Mouse (Mus musculus) heart, embryonic 16.5 days (tissue): ENCODE measurements around the gene Susd6. TPM values are rescaled to one million over a fixed set of nuclear protein-coding genes. Genes with fewer than 3 reads are reported as not detected.

Source experiments
- ATAC-seq: fragments of 200-750 bp; cut with Nextera tagmentation; replicated peaks from 2 replicates; pipeline ENCODE4 v1.8.0; 2017; ENCODE audit warnings: moderate number of reproducible peaks; ENCODE audit not compliant: insufficient read depth, low FRiP score; ENCODE audit errors: extremely low read depth
- H3K27ac ChIP-seq: fragments of 300-500 bp; sonication (generic); 2 replicates; pipeline ENCODE4 v1.5.1; 2014; ENCODE audit warnings: mild to moderate bottlenecking, low read length, control low read depth, moderate library complexity
- H3K27me3 ChIP-seq: fragments of 300-500 bp; sonication (generic); 2 replicates; pipeline ENCODE4 v1.6.1; 2014; ENCODE audit warnings: low read length, mixed read lengths; ENCODE audit not compliant: control insufficient read depth, insufficient read depth
- H3K36me3 ChIP-seq: fragments of 300-500 bp; sonication (generic); 2 replicates; pipeline ENCODE4 v1.6.1; 2014; ENCODE audit not compliant: control insufficient read depth, insufficient read depth
- H3K4me1 ChIP-seq: fragments of 300-500 bp; sonication (generic); 2 replicates; pipeline ENCODE4 v1.6.1; 2014; ENCODE audit warnings: low read length, mixed read lengths; ENCODE audit not compliant: control insufficient read depth, insufficient read depth
- H3K4me2 ChIP-seq: fragments of 300-500 bp; sonication (generic); 2 replicates; pipeline ENCODE4 v1.6.1; 2014; ENCODE audit warnings: low read depth, mild to moderate bottlenecking, control low read depth, low read length
- H3K4me3 ChIP-seq: fragments of 300-500 bp; sonication (generic); 2 replicates; pipeline ENCODE4 v1.5.1; 2014; ENCODE audit warnings: mild to moderate bottlenecking, control low read depth, low read length
- H3K9ac ChIP-seq: fragments of 300-500 bp; sonication (generic); 2 replicates; pipeline ENCODE4 v1.6.1; 2014; ENCODE audit warnings: low read length, control low read depth
- H3K9me3 ChIP-seq: fragments of 300-500 bp; sonication (generic); replicated peaks from 2 replicates; pipeline ENCODE4 v1.6.1; 2016; ENCODE audit warnings: low read length; ENCODE audit not compliant: control insufficient read depth
- WGBS: fragments of 180-500 bp; shearing (Covaris S2); extraction: QIAGEN DNeasy Blood & Tissue Kit; methylation state at CpG from one replicate; pipeline ENCODE4 v1.1.7; 2014; 5-methylcytosine and 5-hydroxymethylcytosine counted together
- polyA plus RNA-seq: library from polyadenylated mRNA; unstranded; fragments of >200 nt; fragmentation: Nextera tagmentation; extraction: Ambion mirVana; gene quantifications from 2 replicates; pipeline ENCODE4 v1.2.1, GENCODE M21; 2015

Gene Susd6
- polyA plus RNA-seq, 1 experiment from 2014 or later = 19.4 TPM

DNA sequence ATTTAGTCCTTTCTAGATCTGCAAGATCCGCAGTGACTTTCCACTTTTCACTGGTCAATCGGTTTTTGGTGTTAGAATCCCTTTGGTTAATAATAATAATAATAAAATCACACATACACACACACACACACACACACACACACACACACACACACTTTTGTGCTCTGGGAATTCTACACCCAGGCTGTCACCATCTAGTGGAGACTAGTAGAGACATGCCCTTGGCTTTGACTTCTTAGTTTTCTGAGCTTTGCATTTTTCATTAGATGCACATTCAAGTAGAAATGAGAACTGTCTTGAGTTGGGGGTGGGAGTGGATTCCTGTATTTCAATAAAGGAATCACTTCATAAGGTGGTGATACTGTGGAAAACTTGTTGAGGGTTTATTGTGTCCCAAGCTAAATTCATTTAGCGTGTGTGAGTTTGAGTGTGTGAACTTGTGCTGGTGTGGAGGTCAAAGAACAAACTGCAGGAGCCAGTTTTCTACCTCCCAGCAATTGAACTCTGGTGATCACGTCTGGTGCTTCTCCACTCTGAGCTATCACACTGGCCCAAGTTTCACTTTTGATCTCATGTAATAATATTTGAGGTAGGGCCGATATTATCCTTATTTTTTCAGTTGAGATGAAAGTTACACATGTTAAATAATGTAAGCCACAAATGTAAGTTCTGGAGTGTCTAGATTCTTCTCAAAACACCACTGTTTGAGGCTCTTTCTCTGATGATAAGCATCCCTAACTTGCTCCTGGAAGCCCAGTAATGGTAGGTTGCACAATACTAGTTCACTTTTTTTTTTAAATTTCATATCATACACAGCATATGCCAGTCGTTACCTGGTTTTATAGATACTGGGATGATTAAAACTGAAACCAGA lies 1.5 kb downstream of the Susd6 start:
- 33% methylated on average over 6 of the region's 6 CpGs for WGBS
- Histone ChIP-seq H3K4me3 (peak overlapping the region; percentile 93), H3K4me1 (peaks cover 43% of the 10 kb centered on the region), H3K9me3 (no peaks in the 10 kb centered on the region), H3K9ac (peak overlapping the region; percentile 88), H3K4me2 (peak overlapping the region; percentile 68), H3K36me3 (no peaks in the 10 kb centered on the region), H3K27me3 (peaks cover 3% of the 10 kb centered on the region; the same call in 1 of the 2 replicates), H3K27ac (peak overlapping the region; percentile 89)
- no peak for ATAC-seq

- peak overlapping the region; percentile 44; the same call in 1 of the 2 replicates for H3K27ac ChIP-seq
- H3K27me3 ChIP-seq = peaks cover 3% of the 10 kb centered on the region; the same call in 1 of the 2 replicates
- H3K4me3 ChIP-seq = peak overlapping the region; percentile 1; the same call in 1 of the 2 replicates
Measured at GRCm38 (mm10) chr12:80792867-80793266, 2.6 kb downstream of the Susd6 start.

DNA sequence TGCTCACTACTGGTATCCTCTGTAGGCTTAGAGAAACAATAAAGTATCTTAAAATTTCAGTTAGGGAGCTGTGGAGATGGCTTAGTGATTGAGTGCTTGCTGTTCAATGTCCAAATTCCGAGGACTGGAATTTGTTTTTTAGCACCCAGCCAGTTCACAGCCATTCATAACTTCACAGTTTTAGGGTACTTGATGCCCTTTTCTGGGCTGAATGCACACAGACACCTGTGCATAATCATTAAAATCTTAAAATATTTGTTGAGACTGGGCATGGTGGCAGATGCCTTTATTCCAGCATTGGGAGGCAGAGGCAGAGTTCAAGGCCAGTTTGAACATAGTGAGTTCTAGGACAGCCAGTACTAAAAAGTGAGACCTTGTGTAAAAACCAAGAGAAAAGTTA lies 3.2 kb downstream of the Susd6 start:
- Histone ChIP-seq H3K36me3 (no peaks in the 10 kb centered on the region), H3K9me3 (no peaks in the 10 kb centered on the region), H3K4me3 (no peak overlapping the region), H3K4me2 (no peak overlapping the region), H3K27ac (no peak overlapping the region), H3K4me1 (peaks cover 39% of the 10 kb centered on the region), H3K9ac (no peak overlapping the region), H3K27me3 (no peaks in the 10 kb centered on the region)
- WGBS = 78% methylated on average over 1 of the region's 1 CpGs
- no peak for ATAC-seq

More at GRCm38 (mm10) chr12:80792867-80793266, 2.6 kb downstream of the Susd6 start:
- Histone ChIP-seq H3K9me3 (no peaks in the 10 kb centered on the region), H3K4me1 (peaks cover 37% of the 10 kb centered on the region), H3K4me2 (peak overlapping the region; percentile 7; the same call in 1 of the 2 replicates), H3K9ac (peak overlapping the region; percentile 47; the same call in 1 of the 2 replicates), H3K36me3 (no peaks in the 10 kb centered on the region)
- 60% methylated on average over 5 of the region's 5 CpGs for WGBS
- no peak for ATAC-seq

GRCm38 (mm10) chr12:80794522-80794921 lies 4.2 kb downstream of the Susd6 start:
- H3K9me3 ChIP-seq = no peaks in the 10 kb centered on the region
- no peaks in the 10 kb centered on the region for H3K27me3 ChIP-seq
- H3K36me3 ChIP-seq = no peaks in the 10 kb centered on the region
- no peak overlapping the region for H3K4me3 ChIP-seq
- no peak overlapping the region for H3K9ac ChIP-seq
- H3K4me1 ChIP-seq = peaks cover 40% of the 10 kb centered on the region
- no peak overlapping the region for H3K27ac ChIP-seq
- 99% methylated on average over 4 of the region's 4 CpGs for WGBS
- no peak overlapping the region for H3K4me2 ChIP-seq
- ATAC-seq = no peak

DNA sequence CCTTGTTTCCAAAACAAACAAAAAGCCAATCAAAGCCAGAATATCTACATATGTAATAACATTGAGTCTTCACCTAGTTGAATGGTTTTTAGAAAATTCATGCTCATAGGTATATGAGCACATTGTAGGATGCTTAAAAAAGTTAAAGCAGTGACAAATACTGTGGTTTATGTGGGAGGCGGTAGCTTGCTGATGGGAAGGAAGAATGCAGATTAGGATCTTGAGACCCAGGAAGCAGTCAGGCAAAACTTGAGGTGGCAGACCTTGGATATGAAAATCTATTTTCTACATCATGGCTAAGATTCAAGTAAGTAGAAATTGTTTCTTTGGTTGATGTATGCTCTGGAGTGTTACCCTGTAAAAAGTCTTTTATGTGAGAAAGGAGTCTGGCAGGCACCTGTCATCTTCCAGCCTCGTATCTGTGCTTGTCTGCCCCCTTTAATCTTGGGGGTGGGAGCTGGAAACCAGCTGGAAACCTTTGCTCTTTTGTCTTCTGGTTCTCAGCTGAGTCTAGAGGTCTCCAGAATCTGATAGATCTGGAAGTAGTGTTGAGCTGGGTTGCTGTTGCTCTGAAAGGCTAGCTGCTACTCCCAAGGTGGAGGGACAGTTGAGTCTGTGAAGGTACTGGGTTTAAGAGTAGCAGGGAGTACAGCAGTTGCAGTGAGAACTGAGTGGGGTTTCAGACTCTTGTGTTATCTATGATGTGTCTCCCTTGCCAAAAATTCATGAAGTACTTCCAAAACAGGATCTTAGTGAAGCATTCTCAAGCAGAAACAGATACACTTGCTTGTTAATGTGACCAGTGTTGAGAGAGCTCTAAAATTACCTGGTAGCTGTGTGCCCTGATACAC lies 4.8 kb downstream of the Susd6 start:
- no peak overlapping the region for H3K9ac ChIP-seq
- no peaks in the 10 kb centered on the region for H3K36me3 ChIP-seq
- H3K9me3 ChIP-seq = no peaks in the 10 kb centered on the region
- WGBS = 48% methylated on average over 2 of the region's 2 CpGs
- H3K4me1 ChIP-seq = peaks cover 35% of the 10 kb centered on the region
- H3K4me3 ChIP-seq = no peak overlapping the region
- peak overlapping the region; percentile 49 for H3K27ac ChIP-seq
- H3K27me3 ChIP-seq = no peaks in the 10 kb centered on the region
- ATAC-seq = no peak
- H3K4me2 ChIP-seq = no peak overlapping the region

GRCm38 (mm10) chr12:80798271-80798670 lies 8.0 kb downstream of the Susd6 start:
- H3K27ac ChIP-seq = no peak overlapping the region
- ATAC-seq = no peak
- no peaks in the 10 kb centered on the region for H3K27me3 ChIP-seq
- H3K9me3 ChIP-seq = no peaks in the 10 kb centered on the region; the same call in 1 of the 2 replicates
- H3K9ac ChIP-seq = no peak overlapping the region
- H3K4me1 ChIP-seq = peaks cover 28% of the 10 kb centered on the region
- H3K4me2 ChIP-seq = no peak overlapping the region
- H3K4me3 ChIP-seq = no peak overlapping the region
- H3K36me3 ChIP-seq = no peaks in the 10 kb centered on the region

GRCm38 (mm10) chr12:80800156-80800555 lies 9.8 kb downstream of the Susd6 start:
- Histone ChIP-seq H3K4me1 (peaks cover 28% of the 10 kb centered on the region), H3K9ac (no peak overlapping the region), H3K9me3 (no peaks in the 10 kb centered on the region; the same call in 1 of the 2 replicates), H3K36me3 (no peaks in the 10 kb centered on the region), H3K4me2 (no peak overlapping the region), H3K27ac (no peak overlapping the region), H3K27me3 (no peaks in the 10 kb centered on the region), H3K4me3 (no peak overlapping the region)
- 97% methylated on average over 3 of the region's 3 CpGs for WGBS
- no peak for ATAC-seq

DNA sequence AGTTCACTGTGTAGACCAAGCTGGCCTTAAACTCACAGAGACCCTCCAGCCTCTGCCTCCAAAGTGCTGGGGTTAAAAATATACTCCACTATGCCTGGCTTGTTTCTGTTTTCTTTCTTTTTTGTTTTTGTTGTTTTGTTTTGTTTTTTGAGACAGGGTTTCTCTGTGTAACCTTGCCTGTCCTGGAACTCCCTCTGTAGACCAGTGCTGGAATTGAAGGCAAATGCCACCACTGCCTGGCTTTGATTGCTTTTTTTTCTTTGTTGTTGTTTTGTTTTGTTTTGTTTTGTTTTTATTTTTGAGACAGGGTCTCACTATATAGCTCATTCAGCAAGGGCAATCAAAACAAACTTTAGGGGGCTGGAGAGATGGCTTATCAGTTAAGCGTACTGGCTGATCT lies 11.1 kb downstream of the Susd6 start:
- no peaks in the 10 kb centered on the region for H3K27me3 ChIP-seq
- no peak for ATAC-seq
- no peaks in the 10 kb centered on the region for H3K36me3 ChIP-seq
- H3K4me3 ChIP-seq = no peak overlapping the region
- no peak overlapping the region for H3K4me2 ChIP-seq
- H3K27ac ChIP-seq = no peak overlapping the region
- WGBS = 97% methylated on average over 1 of the region's 1 CpGs
- H3K9ac ChIP-seq = no peak overlapping the region
- no peaks in the 10 kb centered on the region; the same call in 1 of the 2 replicates for H3K9me3 ChIP-seq
- peaks cover 17% of the 10 kb centered on the region for H3K4me1 ChIP-seq
